Mouse (Mus musculus): ENCODE data around the gene Arl3. TPM values are rescaled to one million over a fixed set of nuclear protein-coding genes. Genes with fewer than 3 reads are reported as not detected.

Arl3 gene
- polyA plus RNA-seq (2012; rRNA removed), result 172 and 181 TPM in 2 replicates

DNA sequence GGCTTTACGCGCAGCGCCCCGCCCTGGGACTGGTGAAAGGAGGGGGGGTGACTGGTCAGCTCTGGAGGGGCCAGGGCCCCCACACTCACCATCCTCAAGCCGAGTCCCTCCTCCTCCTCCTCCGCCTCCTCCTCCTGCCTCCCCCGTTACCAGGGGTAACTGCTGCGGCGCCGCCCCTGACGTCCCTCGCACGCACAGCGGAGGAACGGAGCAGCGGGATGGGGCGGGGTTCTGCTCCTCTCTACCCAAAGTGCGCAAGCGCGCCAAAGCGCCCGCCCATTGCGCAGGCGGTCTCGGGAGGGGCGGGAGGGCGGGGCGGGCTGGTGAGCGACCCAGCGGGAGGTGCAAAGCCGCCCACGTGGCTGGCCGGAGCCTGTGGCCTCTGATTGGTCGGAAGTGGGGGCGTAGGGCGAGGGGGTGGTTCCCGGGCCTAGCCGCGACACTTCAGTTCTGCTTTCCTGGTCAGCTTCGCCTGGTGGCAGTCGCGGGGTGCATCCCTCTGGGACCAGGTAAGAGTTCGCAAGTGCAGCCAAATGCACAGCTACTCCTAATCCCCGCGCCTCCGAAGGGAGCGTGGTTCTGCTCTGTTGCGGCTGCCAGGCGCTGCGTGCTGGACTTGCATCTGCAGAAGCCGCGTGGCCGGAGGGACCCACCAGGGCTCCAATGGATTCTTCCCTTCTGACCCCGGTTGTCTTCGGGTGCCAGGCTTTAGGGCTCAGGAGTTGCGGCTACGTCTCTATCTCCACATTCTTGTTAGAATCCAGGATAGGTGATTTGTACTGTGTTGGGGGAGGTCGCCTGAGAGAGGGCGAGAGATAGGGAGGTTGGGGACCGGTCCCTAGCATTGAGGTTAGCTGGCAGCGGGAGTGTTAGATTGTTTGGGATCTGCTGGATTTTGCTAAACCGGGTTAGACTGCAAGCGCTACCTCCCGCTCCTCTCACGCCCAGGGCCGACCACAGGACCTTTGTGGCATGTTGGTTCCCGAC is at the start of gene Arl3, which contains the start of gene Sfxn2:
Gene Arl3 (minus strand): TSS at position 248 of the 987 bp plus-strand sequence.
Gene Sfxn2 (plus strand): TSS at position 415 of the 987 bp plus-strand sequence.

DNA sequence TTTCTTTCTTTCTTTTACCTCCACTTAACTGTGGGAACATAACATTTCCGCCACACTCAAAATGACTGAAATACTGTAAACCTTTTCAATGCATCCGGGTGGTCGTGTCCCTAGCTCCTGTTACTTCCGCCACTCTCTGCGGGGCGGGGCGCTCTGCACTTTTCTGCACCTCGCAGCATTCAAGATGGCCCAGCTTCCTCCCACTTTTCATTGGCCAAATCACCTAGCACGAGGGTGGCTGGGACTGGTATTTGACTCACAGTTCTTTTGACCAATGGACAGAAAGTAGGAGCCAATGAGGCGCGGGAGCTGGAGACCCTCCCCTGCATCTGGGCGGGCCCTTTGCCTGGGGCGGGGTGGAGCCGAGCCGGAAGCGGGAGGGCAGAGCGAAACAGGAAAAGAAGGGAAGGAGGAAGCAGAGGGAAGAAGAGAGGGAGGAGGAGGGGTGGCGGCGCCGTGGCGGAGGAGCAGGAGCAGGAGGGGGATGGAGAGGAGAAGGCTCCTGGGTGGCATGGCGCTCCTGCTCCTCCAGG is 25.8 kb upstream of the Arl3 start, which contains the start of gene Wbp1l:
Gene Wbp1l (plus strand): TSS at position 365 of the 533 bp plus-strand sequence.

DNA sequence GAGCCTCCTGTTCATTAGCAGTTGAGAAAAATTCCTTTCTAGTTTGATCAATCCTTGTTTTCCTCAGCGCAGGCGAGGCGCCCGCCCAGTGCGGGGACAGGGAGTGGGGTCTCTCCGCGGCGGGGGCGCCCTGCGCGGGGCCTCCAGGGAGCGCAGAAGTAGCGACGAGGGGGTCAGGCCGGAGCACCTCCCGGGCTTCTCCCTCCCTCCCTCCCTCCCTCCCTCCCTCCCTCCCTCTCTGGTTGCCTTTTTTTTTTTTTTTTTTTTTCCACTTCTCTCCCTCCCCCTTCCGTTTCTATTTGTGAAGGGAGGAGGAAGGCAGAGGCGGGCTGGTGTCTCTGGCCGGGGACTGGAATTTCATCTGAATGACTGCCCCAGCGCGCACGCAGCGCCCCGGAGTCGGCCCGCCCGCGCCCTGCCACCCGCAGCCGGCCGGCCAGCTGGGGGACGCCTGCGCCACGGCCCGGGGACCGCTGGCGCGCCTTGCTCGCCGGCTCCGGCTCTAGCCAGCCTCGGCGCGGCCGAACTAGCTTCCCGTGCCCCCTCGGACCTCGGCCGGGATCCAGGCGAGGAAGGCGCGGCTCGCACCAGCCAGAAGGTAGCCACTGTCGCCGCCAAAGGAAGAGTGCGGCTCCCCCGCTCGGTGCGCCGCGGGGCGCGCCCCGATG is 71.5 kb downstream of the Arl3 start, which contains the start of gene Trim8:
Gene Trim8 (plus strand): TSS at position 302 of the 668 bp plus-strand sequence.

Other genes with a start within 250 kb of the Arl3 start
- 214 and 221 TPM in 2 replicates for gene Psd, start 246.0 kb downstream of the Arl3 start, polyA plus RNA-seq (2012; rRNA removed)
- gene Fbxl15, start 245.0 kb downstream of the Arl3 start, polyA plus RNA-seq (2012; rRNA removed), result 29.5 and 29.6 TPM in 2 replicates
- 216 and 218 TPM in 2 replicates for gene Cuedc2, start 234.5 kb downstream of the Arl3 start, polyA plus RNA-seq (2012; rRNA removed)
- 10.6 and 11.1 TPM in 2 replicates for gene Mfsd13a, start 232.1 kb downstream of the Arl3 start, polyA plus RNA-seq (2012; rRNA removed)
- gene 2310034G01Rik, start 222.9 kb downstream of the Arl3 start, polyA plus RNA-seq (2012; rRNA removed), result 1.9 TPM in 2 replicates
- 193 and 203 TPM in 2 replicates for gene Actr1a, start 177.4 kb downstream of the Arl3 start, polyA plus RNA-seq (2012; rRNA removed)
- 22.4 and 23.7 TPM in 2 replicates for gene Sufu, start 176.3 kb downstream of the Arl3 start, polyA plus RNA-seq (2012; rRNA removed)
- gene Trim8, start 71.5 kb downstream of the Arl3 start, polyA plus RNA-seq (2012; rRNA removed), result 39.9 and 42.4 TPM in 2 replicates
- gene Sfxn2, start 167 bp upstream of the Arl3 start, polyA plus RNA-seq (2012; rRNA removed), result 12.6 and 16.3 TPM in 2 replicates
- gene Wbp1l, start 25.9 kb upstream of the Arl3 start, polyA plus RNA-seq (2012; rRNA removed), result 34.8 and 40.2 TPM in 2 replicates
- 0.04 TPM in 1 of 2 replicates, not detected in the other for gene Cyp17a1, start 100.0 kb upstream of the Arl3 start, polyA plus RNA-seq (2012; rRNA removed)
- 10.1 and 11.9 TPM in 2 replicates for gene Borcs7, start 116.7 kb upstream of the Arl3 start, polyA plus RNA-seq (2012; rRNA removed)
- 13.6 and 16.6 TPM in 2 replicates for gene As3mt, start 134.3 kb upstream of the Arl3 start, polyA plus RNA-seq (2012; rRNA removed)
- gene Cnnm2, start 188.4 kb upstream of the Arl3 start, polyA plus RNA-seq (2012; rRNA removed), result 7.6 and 10.4 TPM in 2 replicates